Mouse (Mus musculus) kidney, adult 11 months (tissue): ENCODE data around the gene Spsb4.

ENCODE experiments used
- DNase-seq: peaks from one replicate; pipeline ENCODE4 v3.0.0; 2022

Gene Spsb4

DNA sequence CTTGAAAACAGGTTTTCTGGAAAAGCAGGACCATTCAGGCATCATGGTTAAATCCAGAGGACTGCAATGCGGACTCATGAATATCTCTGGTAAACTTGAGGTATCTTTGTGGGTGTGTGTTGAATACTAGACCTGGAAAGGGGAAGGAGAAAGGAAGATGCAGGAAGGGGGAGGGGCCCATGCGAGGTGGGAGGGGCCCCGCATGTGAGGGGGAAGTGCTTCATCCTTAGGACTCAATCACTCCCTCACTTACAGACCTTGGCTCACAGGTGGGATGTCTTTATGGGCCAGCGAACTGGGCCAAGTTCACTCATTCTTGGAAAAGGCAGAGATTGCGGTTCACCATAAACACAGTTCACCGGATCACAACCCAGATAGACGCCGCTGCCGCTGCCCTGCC is 4.9 kb downstream of the Spsb4 start:
- peak; percentile 58 for DNase-seq

DNA sequence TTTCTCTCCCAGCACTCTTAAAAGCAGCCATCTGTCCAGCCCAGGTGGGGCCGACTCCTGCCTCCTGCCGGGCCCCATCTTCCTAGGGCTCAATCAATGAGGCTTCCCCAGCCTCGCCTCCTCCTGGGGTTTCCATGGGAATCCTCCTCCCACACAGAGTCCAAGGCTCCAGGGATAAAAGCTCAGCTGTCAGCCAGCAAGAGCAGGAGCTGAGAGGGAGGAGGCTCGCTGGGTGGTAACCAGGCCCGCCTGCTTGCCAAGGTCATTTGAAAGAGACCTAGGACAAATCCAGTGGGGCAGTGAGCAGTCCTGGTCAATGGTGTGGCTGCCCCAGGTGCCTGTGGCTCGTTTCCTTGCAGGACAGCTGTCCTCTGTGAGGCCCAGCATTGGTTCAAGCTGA is 5.5 kb downstream of the Spsb4 start:
- DNase-seq = peak; percentile 85

DNA sequence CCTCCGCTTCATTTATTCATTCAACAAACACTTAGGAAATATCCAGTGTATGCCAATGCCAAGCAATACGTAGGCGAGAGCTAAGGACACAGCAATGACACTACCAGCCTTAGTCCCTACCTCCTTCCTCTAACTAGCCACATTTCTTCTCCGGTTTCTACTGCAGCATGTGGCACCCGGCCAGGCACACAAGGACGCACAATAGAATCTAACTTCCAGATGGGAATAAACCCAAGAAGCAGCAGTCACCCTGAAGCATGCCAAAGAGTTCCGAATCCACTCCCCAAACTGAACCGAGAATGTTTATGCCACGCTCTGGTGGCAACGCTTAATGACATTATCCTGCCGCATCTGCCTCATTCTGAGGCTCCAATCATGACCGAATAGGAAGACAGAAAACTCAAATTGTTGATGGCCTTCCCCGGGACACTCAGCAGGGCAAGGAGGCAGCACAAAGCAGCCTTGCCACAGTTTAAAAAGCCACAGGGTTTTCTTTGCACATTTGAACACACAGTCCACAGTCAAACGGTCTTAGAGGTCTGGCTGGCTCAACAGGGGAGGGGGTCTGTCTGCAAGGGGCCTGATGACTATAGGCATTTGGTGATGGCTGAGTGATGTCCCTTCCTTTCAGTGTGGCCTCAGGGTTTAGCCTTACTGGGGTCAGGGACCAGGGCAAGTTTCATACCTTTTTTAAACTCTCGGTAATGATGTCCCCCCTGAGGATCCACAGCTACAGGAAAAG is 7.0 kb downstream of the Spsb4 start:
- no peak for DNase-seq

DNA sequence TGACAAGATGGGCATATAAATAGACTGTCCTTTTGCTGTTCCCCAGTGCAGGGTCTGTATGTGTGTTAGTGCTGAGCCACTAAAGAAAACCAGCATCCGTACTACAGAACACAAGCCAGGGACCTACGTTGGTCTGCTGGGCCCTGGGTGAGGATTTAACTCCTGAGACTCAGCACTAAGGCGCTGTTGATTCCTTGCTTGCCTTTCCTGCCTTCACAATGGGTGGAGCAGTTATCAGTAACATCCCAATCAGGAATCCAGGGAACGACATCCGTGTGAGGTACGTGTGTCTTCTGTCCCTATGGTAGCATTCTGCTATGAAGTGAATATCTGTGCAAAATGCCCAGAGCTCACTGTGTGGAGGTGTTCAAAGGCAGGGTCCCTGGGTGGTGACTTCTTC is 8.2 kb downstream of the Spsb4 start:
- DNase-seq = no peak

- no peak for DNase-seq
Observed at GRCm38 (mm10) chr9:97004726-97005125, 13.9 kb downstream of the Spsb4 start.

DNA sequence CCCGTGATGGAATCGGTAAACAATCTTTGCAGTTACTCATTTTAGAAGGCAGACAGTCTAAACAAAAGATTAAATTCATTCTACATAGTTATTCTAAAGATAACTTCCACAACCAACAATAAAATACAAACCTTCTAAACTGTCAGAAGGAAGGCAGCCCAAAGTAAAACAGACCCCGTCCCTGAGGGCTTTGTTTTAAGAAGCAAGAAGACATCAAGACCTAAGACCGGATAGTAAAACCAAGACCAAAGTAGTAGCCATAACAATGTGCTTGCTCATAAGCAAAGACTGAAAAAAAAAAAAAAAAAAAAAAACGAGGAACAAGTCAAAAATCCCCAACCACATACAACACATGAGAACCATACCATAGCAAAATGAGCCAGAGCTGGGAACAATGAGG is 15.5 kb downstream of the Spsb4 start:
- no peak for DNase-seq

GRCm38 (mm10) chr9:97002654-97003053 is 16.0 kb downstream of the Spsb4 start:
- no peak for DNase-seq

GRCm38 (mm10) chr9:97002025-97002424 is 16.6 kb downstream of the Spsb4 start:
- no peak for DNase-seq

- DNase-seq = no peak
Observed at GRCm38 (mm10) chr9:97001458-97001857, 17.2 kb downstream of the Spsb4 start.

GRCm38 (mm10) chr9:96995717-96996116 is 22.9 kb downstream of the Spsb4 start:
- DNase-seq = no peak

DNA sequence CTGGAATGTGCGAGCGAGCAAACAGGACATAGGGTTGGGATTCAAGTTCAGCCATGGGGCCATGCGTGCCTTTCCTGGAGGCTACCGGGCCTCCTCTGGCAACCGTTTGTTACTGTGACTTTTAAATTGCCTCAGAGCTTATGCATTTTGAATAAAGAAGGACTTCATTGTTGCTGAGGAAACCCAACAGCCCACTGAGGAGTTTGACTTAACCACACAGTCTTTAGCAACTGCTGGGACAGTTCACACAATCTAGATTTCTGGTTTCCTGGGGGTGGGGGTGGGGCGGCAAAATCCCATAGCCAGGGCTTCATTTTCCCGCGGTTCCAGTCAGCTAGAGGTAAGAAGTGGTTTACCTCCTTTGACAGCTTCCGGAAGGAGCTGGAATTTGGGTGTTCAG is 23.9 kb downstream of the Spsb4 start:
- DNase-seq = no peak

DNA sequence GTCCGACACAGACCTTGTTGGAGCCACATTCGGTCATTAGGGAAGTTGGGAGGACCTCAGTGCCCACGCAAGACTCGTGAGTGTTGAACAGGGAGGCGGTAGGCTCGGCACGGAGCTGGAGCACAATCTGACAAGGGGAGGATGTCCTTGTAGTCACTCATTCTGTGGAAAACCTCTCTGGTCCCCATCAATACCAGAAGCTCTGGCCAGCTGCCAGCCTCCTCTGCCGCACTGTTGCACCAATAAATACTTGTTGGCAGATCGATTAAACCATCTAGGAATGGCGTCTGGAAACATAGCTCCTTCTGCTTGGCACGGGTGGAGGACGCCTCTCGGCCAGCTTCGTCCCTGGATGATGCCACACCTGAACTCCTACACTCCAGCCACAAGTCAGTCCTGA is 27.5 kb downstream of the Spsb4 start:
- DNase-seq = no peak

DNA sequence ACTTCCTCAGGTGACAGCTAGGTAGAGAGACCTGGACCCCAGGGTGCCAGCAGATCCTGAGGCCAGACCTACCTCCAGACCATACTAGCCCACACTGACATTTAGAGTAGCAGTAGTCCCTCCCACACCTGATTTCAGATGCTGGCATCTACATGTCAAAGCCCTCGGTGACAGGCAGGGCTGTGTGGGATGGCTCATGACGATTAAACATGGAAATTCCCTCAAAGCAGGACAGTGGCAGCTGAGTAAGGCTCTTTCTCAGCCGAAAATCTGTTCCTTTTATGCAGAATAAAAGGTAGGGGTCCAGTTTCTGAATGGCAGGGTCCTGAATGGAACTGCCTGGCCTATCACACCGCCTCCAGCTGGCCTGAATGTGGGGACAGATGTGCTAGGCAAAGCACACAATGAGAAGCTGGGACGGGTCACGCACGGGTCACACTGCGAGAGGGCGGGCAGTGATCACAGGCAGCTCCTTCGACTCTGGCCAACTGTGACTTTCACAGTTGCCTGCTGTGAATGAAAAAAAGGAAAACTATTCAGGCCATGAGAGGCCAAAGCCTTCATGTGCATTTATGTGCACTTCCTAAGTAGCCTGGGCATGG is 29.2 kb downstream of the Spsb4 start:
- no peak for DNase-seq

DNA sequence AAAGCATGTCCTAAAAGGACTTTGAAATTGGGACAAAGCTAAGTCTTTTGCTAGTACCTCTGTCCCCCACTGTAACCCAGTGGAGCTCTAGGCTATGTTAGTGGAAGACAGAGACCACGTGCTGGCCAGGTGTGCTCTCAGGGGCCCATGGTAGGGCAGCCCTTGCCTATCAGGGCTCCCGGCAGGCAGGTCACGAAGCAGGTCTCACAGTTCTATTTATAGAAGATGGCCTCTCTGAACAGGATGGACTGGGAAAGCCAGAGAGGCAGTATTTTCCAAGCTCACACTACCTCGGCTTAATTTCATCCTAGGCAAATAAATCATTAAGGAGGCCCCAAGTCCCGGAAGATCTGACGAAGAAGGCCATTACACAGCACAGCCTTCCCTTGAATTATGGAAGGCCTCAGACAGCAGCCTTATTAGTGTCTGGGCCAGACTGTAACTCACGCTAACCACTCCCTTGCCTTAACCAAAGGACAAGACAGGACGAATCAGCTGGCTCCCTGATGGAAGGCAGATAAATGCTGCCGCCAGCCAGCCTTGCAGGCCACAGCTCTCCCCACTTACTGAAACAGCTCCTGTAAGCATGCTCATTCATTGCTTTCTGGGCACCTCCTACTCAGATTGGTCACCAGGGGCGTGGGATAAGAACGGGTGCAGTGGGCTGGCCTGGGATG is 31.7 kb downstream of the Spsb4 start:
- peak; percentile 44 for DNase-seq

- peak; percentile 78 for DNase-seq
Observed at GRCm38 (mm10) chr9:96984034-96984433, 34.6 kb downstream of the Spsb4 start.

DNA sequence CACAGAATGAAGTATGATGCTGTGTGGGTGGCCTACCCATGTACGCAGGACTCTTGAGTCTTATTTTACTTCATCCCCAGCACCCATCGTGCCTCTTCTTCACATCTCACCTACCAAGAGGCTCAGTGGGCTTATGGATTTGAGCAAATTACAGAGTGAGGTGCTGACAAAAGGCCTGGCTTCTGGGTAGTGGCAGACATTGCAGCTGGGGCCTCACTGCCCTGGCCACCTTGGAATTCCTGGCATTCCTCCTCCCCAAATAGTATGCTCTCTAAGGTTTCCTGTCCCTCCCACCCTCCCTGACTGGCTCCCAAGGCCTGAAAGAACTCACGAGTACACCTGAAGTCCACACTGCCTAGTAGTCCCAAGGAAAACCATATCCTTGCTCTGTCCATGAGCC is 35.7 kb downstream of the Spsb4 start:
- DNase-seq = peak; percentile 17

- DNase-seq = peak; percentile 34
Observed at GRCm38 (mm10) chr9:96982351-96982750, 36.3 kb downstream of the Spsb4 start.

- peak; percentile 53 for DNase-seq
Observed at GRCm38 (mm10) chr9:96981836-96982235, 36.8 kb downstream of the Spsb4 start.

DNA sequence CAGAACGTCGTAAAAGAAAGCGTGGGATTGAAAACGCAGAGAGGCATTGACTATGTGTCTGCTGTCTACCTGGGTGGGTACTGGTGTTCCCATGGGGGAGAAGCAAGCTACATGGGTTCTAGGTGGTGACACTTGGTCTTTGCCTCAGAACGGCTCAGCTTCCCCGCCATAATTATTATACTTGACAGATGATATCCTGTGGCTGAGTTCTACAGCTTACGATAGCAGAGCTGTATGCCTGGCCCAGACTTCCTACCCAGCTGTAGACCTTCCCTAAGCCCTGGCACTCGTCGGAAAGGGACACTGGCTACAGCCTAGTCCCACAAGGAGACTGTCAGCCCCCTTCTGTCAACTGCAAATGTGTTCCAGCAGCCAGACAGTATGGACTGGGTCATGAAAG is 37.5 kb downstream of the Spsb4 start:
- DNase-seq = no peak

DNA sequence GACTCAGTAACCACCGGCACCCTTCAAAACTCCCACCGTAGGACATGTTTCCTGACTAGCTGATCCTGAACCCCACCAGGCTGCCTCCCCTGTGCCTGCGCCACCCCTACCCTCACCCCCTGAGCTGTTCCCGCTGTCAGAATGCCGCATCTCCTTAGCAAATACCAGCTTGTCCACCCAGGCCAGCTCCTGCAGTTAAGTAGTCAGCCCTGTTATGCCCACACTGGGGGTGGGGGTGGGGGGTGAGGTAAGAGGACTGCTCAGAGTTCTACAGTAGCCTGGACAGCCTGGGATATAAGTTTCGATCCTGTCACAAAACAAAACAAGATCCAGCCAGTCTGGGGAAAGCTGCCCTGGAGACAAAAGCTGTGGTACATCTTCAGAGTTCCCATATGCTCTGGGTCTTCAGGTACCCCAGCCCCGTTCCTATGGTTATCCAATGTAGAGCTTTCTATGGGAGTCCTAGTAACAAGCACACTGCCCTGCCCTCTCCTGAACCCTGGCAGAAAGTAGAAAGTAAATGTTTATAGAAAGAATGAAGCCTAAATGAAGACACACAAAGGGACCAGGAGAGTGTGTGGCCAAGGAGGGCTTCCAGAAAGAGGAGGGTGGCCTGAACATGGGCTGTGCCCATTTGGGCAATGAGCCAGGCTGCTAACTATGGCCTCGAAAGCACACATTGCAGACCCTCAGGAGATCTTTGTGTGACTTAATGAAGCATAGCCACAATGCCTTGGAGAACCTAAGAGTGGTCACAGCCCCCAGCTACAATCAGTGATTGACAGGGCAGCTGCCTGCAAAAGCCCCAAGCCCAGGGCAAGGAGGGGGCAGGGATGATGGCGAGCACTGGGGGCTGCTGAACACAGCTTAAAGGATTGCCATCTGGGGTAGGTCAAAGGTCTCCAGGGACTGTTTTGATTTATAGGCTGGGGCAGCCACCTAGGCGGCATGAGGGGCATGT is 38.3 kb downstream of the Spsb4 start:
- peak; percentile 29 for DNase-seq

DNA sequence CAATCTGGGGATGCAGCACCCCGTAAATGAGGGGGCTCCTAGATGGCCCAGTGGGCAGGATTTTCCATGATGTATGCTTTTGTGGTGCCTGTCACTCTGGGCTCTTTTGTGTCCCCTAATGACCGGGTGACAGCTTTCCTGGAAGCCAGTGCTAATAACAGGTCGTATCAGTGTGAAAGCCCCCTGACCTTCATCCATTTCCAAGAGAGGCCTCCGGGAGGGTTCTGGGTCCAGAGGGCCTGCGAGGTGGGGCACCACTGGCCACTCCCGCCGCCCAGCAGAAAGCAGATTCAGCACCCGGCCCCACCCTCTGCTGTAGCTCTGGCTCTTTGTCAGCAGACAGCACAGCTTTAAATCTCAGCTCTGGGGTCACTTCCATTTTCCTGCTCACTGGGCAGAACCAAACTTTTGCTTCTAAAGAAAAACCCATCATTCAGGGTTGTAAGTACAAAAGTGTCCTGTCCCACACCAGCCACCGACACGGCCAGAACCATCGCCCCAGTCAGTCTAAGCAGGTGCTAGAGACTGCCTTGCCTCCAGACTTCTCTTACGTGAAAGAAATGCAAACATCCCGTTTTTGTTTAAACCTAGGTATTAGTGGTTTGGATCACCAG is 39.1 kb downstream of the Spsb4 start:
- peak; percentile 70 for DNase-seq

GRCm38 (mm10) chr9:96978147-96978782 is 40.4 kb downstream of the Spsb4 start:
- no peak for DNase-seq
